Mouse (Mus musculus) embryonic facial prominence, embryonic 11.5 days (tissue): Measurements from ENCODE around the gene Klhl9. TPM values are rescaled to one million over a fixed set of nuclear protein-coding genes. Genes with fewer than 3 reads are reported as not detected.

Experiments
- ATAC-seq: fragments of 200-750 bp; cut with Nextera tagmentation; replicated peaks from 2 replicates; pipeline ENCODE4 v1.8.0; 2017; ENCODE audit warnings: low read depth; ENCODE audit not compliant: insufficient number of reproducible peaks, low FRiP score, low TSS enrichment
- DNase-seq: peaks from one replicate; pipeline ENCODE4 v3.0.0-alpha.2; 2015; ENCODE audit warnings: low spot score
- H3K27ac ChIP-seq: fragments of 300-500 bp; sonication (generic); replicated peaks from 2 replicates; pipeline ENCODE4 v1.5.1; 2014; ENCODE audit warnings: mild to moderate bottlenecking, low read depth, low read length, control low read depth
- H3K27me3 ChIP-seq: fragments of 300-500 bp; sonication (generic); 2 replicates; pipeline ENCODE4 v1.6.1; 2014; ENCODE audit warnings: mild to moderate bottlenecking, low read length, moderate library complexity, mixed read lengths; ENCODE audit not compliant: control insufficient read depth, insufficient read depth
- H3K36me3 ChIP-seq: fragments of 300-500 bp; sonication (generic); replicated peaks from 2 replicates; pipeline ENCODE4 v1.6.1; 2014; ENCODE audit warnings: low read depth, mild to moderate bottlenecking, low read length, moderate library complexity, mixed read lengths; ENCODE audit not compliant: control insufficient read depth, insufficient read depth
- H3K4me1 ChIP-seq: fragments of 300-500 bp; sonication (generic); 2 replicates; pipeline ENCODE4 v1.6.1; 2014; ENCODE audit warnings: low read length, mixed read lengths; ENCODE audit not compliant: control insufficient read depth, insufficient read depth
- H3K4me2 ChIP-seq: fragments of 300-500 bp; sonication (generic); 2 replicates; pipeline ENCODE4 v1.6.1; 2014; ENCODE audit warnings: low read depth, mild to moderate bottlenecking, control low read depth, low read length, moderate library complexity
- H3K4me3 ChIP-seq: fragments of 300-500 bp; sonication (generic); 2 replicates; pipeline ENCODE4 v1.5.1; 2014; ENCODE audit warnings: low read depth, low read length, control low read depth
- H3K9ac ChIP-seq: fragments of 300-500 bp; sonication (generic); replicated peaks from 2 replicates; pipeline ENCODE4 v1.6.1; 2014; ENCODE audit warnings: mild to moderate bottlenecking, control low read depth, low read length
- H3K9me3 ChIP-seq: fragments of 300-500 bp; sonication (generic); replicated peaks from 2 replicates; pipeline ENCODE4 v1.6.1; 2016; ENCODE audit warnings: mild to moderate bottlenecking, low read length, inconsistent platforms, mixed read lengths; ENCODE audit not compliant: control insufficient read depth
- WGBS: fragments of 180-500 bp; shearing (Covaris S2); extraction: QIAGEN DNeasy Blood & Tissue Kit; methylation state at CpG from one replicate; pipeline ENCODE4 v1.1.7; 2014; 5-methylcytosine and 5-hydroxymethylcytosine counted together
- polyA plus RNA-seq: library from polyadenylated mRNA; unstranded; fragments of >200 nt; fragmentation: Nextera tagmentation; extraction: Ambion mirVana; gene quantifications from 2 replicates; pipeline ENCODE4 v1.2.1, GENCODE M21; 2014

Gene Klhl9
- polyA plus RNA-seq, 1 experiment from 2014 or later, result 180 TPM

DNA sequence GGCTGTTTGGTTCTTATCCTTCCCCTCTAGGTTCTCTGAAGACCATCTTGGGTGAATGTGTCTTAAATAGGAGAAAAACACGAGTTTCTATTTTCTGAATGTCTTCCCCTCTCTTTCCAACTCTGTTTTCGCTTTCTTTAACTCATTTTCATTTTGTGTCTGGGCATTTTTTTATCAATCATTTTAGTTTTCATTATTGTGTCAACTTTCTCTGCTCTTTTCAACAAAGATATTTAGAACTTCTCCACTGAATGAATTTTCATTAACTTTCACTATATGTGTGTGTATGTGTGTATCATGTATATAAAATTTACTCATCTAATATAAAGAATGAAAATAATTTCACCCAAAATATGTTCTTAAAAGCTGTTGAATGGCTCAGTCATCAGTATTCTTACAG is 31.0 kb downstream of the Klhl9 start, which contains the start of gene Ifnab:
Gene Ifnab (minus strand): TSS at position 101 of the 400 bp plus-strand sequence.
- H3K4me3 ChIP-seq, result no peak within 1 kb of the TSS
- H3K36me3 ChIP-seq, result no peaks in the 10 kb centered on the region
- H3K4me1 ChIP-seq, result no peaks in the 10 kb centered on the region
- no peak within 1 kb of the TSS for H3K27ac ChIP-seq
- WGBS, result 70% methylated on average over 2 of the region's 2 CpGs
- no peak within 1 kb of the TSS for H3K4me2 ChIP-seq
- H3K9me3 ChIP-seq, result no peaks in the 10 kb centered on the region
- H3K9ac ChIP-seq, result no peak within 1 kb of the TSS
- no peak for DNase-seq
- ATAC-seq, result no peak
- no peaks in the 10 kb centered on the region for H3K27me3 ChIP-seq

DNA sequence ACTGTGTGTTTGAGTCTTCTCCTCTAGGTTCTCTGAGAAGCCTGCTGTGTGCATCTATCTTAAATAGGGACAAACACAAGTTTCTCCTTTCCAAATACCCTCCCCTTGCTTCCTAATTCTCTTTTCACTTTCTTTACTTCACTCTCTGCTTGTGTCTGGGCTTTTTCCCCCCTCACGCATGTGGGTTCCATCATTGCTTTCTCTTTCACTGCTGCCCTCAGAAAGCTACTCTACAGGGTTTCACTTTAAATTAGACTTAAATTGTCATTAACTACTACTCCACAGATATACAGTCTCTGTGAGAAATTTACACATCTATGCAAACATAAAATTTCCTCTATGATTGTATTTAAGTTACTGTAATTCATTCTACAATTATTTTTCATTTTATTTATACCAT is 38.5 kb downstream of the Klhl9 start, which contains the start of gene Ifna2:
Gene Ifna2 (minus strand): TSS at position 101 of the 400 bp plus-strand sequence.
- Histone ChIP-seq H3K36me3 (no peaks in the 10 kb centered on the region), H3K4me1 (no peaks in the 10 kb centered on the region), H3K4me3 (no peak within 1 kb of the TSS), H3K9ac (no peak within 1 kb of the TSS), H3K27ac (no peak within 1 kb of the TSS), H3K9me3 (no peaks in the 10 kb centered on the region), H3K4me2 (no peak within 1 kb of the TSS), H3K27me3 (no peaks in the 10 kb centered on the region)
- ATAC-seq (no peak), DNase-seq (no peak)
- WGBS, result 88% methylated on average over 1 of the region's 1 CpGs

DNA sequence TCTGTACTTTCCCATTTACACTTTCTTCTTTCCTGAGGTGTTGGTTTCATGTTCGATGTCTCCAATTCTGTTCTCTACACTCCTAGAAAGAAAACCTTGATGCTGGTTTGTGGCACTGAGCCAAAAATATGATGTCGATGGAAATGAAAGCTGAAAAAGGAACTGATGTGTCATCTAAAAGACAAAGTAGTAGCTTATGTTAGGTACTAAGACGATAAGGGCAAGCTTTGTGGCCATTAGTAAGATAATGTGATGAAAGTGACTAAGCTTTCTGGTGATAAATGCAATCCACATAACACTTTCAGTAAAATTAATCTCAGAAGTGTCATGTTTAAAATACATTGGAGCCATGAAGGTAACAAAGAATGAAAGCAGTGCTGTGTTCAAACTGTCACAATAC is 40.9 kb downstream of the Klhl9 start:
- H3K9ac ChIP-seq, result no peak overlapping the region
- ATAC-seq (no peak), DNase-seq (no peak)
- 87% methylated on average over 3 of the region's 3 CpGs for WGBS
- H3K27ac ChIP-seq, result no peak overlapping the region
- no peaks in the 10 kb centered on the region for H3K9me3 ChIP-seq
- H3K27me3 ChIP-seq, result no peaks in the 10 kb centered on the region
- no peaks in the 10 kb centered on the region for H3K36me3 ChIP-seq
- no peaks in the 10 kb centered on the region for H3K4me1 ChIP-seq
- no peak overlapping the region for H3K4me2 ChIP-seq
- no peak overlapping the region for H3K4me3 ChIP-seq

DNA sequence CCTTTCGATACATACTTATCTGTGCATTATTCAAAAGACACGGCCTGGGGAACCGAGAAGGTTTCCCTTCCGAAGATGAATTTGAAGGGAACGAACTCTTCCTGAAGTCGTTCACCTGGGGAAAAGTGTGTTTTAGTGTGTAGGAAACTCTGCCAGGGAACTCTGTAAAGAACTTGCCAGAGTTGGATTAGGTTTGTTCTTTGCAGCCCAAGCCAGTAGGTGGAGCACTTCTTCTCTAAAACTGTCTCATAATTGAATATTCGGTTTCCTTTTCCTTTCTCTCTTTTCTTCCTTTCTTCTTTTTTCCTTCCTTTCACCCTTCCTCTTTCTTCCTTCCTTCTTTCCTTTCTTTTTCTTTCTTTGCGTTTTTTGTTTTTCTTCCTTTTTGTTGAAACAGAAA is 41.9 kb downstream of the Klhl9 start:
- WGBS, result 51% methylated on average over 8 of the region's 8 CpGs
- Histone ChIP-seq H3K9me3 (no peaks in the 10 kb centered on the region), H3K27ac (no peak overlapping the region), H3K4me1 (no peaks in the 10 kb centered on the region), H3K4me3 (no peak overlapping the region), H3K9ac (no peak overlapping the region), H3K27me3 (no peaks in the 10 kb centered on the region), H3K4me2 (no peak overlapping the region), H3K36me3 (no peaks in the 10 kb centered on the region)
- ATAC-seq (no peak), DNase-seq (peak; percentile 56)

DNA sequence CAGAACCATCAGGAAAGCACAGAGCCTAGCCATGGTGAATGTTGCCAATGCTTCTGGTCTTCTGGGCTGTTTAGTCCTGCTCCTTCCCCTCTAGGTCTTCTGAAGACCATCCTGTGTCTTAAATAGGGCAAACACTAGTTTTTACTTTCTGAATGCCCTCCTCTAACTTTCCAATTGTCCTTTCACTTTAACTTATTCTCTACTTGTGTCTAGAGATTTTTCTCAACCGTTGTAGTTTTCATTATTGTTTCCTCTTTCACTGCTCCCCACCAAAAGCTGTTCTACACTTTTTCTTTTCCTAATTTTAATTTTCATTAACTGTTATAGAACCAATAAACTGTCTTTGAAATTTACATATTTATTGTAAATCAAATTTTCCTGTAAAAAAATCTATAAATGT is 45.4 kb downstream of the Klhl9 start, which contains the start of gene Ifna16:
Gene Ifna16 (minus strand): TSS at position 101 of the 400 bp plus-strand sequence.
- no peak within 1 kb of the TSS for H3K27ac ChIP-seq
- ATAC-seq (no peak), DNase-seq (no peak)
- no peak within 1 kb of the TSS for H3K9ac ChIP-seq
- H3K36me3 ChIP-seq, result no peaks in the 10 kb centered on the region
- H3K9me3 ChIP-seq, result no peaks in the 10 kb centered on the region
- no peaks in the 10 kb centered on the region for H3K27me3 ChIP-seq
- H3K4me2 ChIP-seq, result no peak within 1 kb of the TSS
- no peak within 1 kb of the TSS for H3K4me3 ChIP-seq
- 83% methylated on average over 1 of the region's 1 CpGs for WGBS
- no peaks in the 10 kb centered on the region for H3K4me1 ChIP-seq

Other genes with a start within 250 kb of the Klhl9 start
- not detected in 2 replicates for gene Ifnb1, start 199.7 kb downstream of the Klhl9 start, polyA plus RNA-seq
- gene Ifna15, start 164.2 kb downstream of the Klhl9 start, polyA plus RNA-seq, result not detected in 2 replicates
- not detected in 2 replicates for gene Ifna14, start 150.7 kb downstream of the Klhl9 start, polyA plus RNA-seq
- not detected in 2 replicates for gene Ifna9, start 130.1 kb downstream of the Klhl9 start, polyA plus RNA-seq
- not detected in 2 replicates for gene Ifna12, start 119.1 kb downstream of the Klhl9 start, polyA plus RNA-seq
- not detected in 2 replicates for gene C87499, start 88.1 kb downstream of the Klhl9 start, polyA plus RNA-seq
- 0.26 TPM in 1 of 2 replicates, not detected in the other for gene Ifna13, start 78.0 kb downstream of the Klhl9 start, polyA plus RNA-seq
- gene Ifna16, start 45.5 kb downstream of the Klhl9 start, polyA plus RNA-seq, result not detected in 2 replicates
- gene Ifna2, start 38.6 kb downstream of the Klhl9 start, polyA plus RNA-seq, result not detected in 2 replicates
- gene Ifnab, start 31.1 kb downstream of the Klhl9 start, polyA plus RNA-seq, result not detected in 2 replicates
- gene Gm26566, start 660 bp downstream of the Klhl9 start, polyA plus RNA-seq, result 1.6 and 1.7 TPM in 2 replicates
- not detected in 2 replicates for gene Gm13271, start 32.4 kb upstream of the Klhl9 start, polyA plus RNA-seq
- 0.20 and 0.28 TPM in 2 replicates for gene Gm13283, start 37.7 kb upstream of the Klhl9 start, polyA plus RNA-seq
- gene Gm13290, start 51.4 kb upstream of the Klhl9 start, polyA plus RNA-seq, result 0.22 TPM in 1 of 2 replicates, not detected in the other
- gene Gm13289, start 54.5 kb upstream of the Klhl9 start, polyA plus RNA-seq, result not detected in 2 replicates
- gene Gm13272, start 57.4 kb upstream of the Klhl9 start, polyA plus RNA-seq, result not detected in 2 replicates
- gene Ifnz, start 59.7 kb upstream of the Klhl9 start, polyA plus RNA-seq, result 0.28 TPM in 1 of 2 replicates, not detected in the other
- gene Gm13276, start 63.2 kb upstream of the Klhl9 start, polyA plus RNA-seq, result not detected in 2 replicates
- gene Gm13277, start 66.2 kb upstream of the Klhl9 start, polyA plus RNA-seq, result not detected in 2 replicates
- not detected in 2 replicates for gene Gm13278, start 69.1 kb upstream of the Klhl9 start, polyA plus RNA-seq
- gene Gm13275, start 72.0 kb upstream of the Klhl9 start, polyA plus RNA-seq, result not detected in 2 replicates
- not detected in 2 replicates for gene Gm13279, start 74.9 kb upstream of the Klhl9 start, polyA plus RNA-seq
- 0.86 and 1.2 TPM in 2 replicates for gene Gm13285, start 77.2 kb upstream of the Klhl9 start, polyA plus RNA-seq
- not detected in 2 replicates for gene Gm13287, start 80.8 kb upstream of the Klhl9 start, polyA plus RNA-seq
- not detected in 2 replicates for gene Gm13288, start 83.1 kb upstream of the Klhl9 start, polyA plus RNA-seq
- gene Ifna7, start 93.8 kb upstream of the Klhl9 start, polyA plus RNA-seq, result not detected in 2 replicates
- gene Ifna11, start 97.5 kb upstream of the Klhl9 start, polyA plus RNA-seq, result not detected in 2 replicates
- gene Ifna6, start 105.0 kb upstream of the Klhl9 start, polyA plus RNA-seq, result not detected in 2 replicates
- not detected in 2 replicates for gene Ifna5, start 113.1 kb upstream of the Klhl9 start, polyA plus RNA-seq
- not detected in 2 replicates for gene Ifna4, start 119.4 kb upstream of the Klhl9 start, polyA plus RNA-seq
- not detected in 2 replicates for gene Ifna1, start 127.6 kb upstream of the Klhl9 start, polyA plus RNA-seq
- gene Ifne, start 157.7 kb upstream of the Klhl9 start, polyA plus RNA-seq, result not detected in 2 replicates